Mouse (Mus musculus): ENCODE measurements at regions not wholly inside any gene's neighbourhood (a gene's known extent, or its start where the extent isn't known, plus 50 kb on each side); places are given as distances from the start of the nearest gene placed in this dataset.

DNA sequence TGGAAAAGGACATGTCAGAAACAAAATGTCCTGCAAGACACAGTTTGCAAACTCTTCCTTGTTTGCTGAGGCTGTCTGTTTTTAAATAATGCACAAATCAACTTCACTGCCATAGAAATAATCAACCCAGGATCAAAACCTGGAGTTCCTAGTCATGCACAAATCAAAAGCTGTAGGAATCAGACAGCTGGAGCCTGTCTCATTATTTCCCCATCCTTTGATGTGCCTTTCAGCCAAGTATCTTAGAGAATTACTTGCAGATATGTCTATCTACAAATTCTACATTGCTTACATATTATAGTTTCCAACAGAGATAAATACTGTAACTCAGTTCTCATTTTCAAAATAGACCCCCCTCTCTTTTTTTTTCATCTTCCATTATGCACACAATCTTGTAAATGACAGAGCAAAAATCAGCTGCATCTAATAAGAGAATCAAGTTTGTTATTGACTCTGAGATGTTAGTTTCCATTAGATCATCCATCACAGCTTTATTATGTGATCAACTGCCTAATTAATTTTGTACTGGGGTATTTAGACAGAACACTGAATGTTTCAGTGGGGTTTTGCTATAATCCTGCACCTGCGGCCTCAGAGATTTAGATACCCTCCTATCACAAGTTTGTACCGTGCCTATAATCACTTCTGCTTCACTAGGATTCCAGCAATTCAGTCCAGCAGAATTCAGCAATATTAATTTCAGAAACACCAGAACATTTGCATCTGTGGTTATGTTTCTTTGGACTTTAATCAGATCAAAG is 798.9 kb upstream of the Tenm2 start:
- no peaks in the 10 kb centered on the region for H3K9me3 ChIP-seq
- H3K27me3 ChIP-seq: no peaks in the 10 kb centered on the region
- H3K4me3 ChIP-seq: no peak overlapping the region
- no peaks in the 10 kb centered on the region for H3K36me3 ChIP-seq
- H3K4me1 ChIP-seq: no peaks in the 10 kb centered on the region
- H3K27ac ChIP-seq: no peak overlapping the region
- 75% methylated on average over 2 of the region's 2 CpGs for WGBS
- no peak overlapping the region for H3K9ac ChIP-seq
- ATAC-seq (ENCODE audit: insufficient number of reproducible peaks, insufficient read depth, low FRiP score, low TSS enrichment): no peak
- H3K4me2 ChIP-seq (replicated peaks): no peak overlapping the region

DNA sequence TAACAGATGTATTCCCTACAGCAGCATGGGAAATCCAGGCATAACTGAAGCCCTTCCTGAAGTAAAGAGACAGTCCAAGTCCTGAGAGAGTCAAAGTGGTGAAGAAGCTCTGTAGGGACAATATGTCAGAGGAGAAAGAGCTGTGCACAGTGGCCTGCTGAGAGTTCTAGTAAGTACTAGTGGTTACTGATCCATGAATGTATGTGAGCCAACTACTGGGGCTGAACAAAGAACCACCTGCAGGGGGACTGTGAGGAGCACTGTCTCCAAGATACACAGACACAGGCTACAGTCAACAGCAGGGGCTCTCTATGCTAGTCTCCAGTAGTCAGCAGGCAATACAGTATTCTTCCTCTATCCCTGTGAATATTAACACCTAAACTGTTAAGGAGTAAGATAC is 785.9 kb upstream of the Tenm2 start:
- Histone ChIP-seq H3K9me3 (no peaks in the 10 kb centered on the region), H3K27me3 (no peaks in the 10 kb centered on the region), H3K36me3 (no peaks in the 10 kb centered on the region), H3K4me1 (no peaks in the 10 kb centered on the region), H3K9ac (no peak overlapping the region), H3K4me3 (no peak overlapping the region), H3K4me2 (replicated peaks) (no peak overlapping the region), H3K27ac (no peak overlapping the region)
- no peak for ATAC-seq (ENCODE audit: insufficient number of reproducible peaks, insufficient read depth, low FRiP score, low TSS enrichment)

DNA sequence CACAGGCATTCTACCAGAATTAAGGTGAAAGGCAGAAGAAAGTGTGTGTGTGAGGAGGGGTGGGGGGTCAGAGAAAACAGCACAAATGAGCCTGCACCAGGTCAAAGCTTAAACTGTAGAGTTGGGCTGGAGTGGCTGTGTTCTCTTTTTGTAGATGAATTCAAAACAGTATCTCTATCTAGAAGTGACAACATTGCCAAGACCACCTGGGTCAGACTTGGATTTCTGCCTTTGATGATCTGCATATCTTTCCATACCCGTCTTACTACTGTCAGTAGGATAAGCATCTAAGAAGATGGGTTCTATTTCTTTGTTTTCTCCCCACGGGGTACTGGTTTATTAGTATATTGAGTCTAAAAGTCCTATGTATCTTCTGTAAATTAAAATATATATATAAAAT is 742.4 kb upstream of the Tenm2 start:
- no peak for ATAC-seq (ENCODE audit: insufficient number of reproducible peaks, insufficient read depth, low FRiP score, low TSS enrichment)
- H3K4me1 ChIP-seq: no peaks in the 10 kb centered on the region
- H3K4me2 ChIP-seq (replicated peaks): no peak overlapping the region
- WGBS: 88% methylated on average over 2 of the region's 2 CpGs
- H3K9ac ChIP-seq: no peak overlapping the region
- H3K36me3 ChIP-seq: no peaks in the 10 kb centered on the region
- H3K27ac ChIP-seq: no peak overlapping the region
- H3K9me3 ChIP-seq: no peaks in the 10 kb centered on the region
- no peak overlapping the region for H3K4me3 ChIP-seq
- no peaks in the 10 kb centered on the region for H3K27me3 ChIP-seq

DNA sequence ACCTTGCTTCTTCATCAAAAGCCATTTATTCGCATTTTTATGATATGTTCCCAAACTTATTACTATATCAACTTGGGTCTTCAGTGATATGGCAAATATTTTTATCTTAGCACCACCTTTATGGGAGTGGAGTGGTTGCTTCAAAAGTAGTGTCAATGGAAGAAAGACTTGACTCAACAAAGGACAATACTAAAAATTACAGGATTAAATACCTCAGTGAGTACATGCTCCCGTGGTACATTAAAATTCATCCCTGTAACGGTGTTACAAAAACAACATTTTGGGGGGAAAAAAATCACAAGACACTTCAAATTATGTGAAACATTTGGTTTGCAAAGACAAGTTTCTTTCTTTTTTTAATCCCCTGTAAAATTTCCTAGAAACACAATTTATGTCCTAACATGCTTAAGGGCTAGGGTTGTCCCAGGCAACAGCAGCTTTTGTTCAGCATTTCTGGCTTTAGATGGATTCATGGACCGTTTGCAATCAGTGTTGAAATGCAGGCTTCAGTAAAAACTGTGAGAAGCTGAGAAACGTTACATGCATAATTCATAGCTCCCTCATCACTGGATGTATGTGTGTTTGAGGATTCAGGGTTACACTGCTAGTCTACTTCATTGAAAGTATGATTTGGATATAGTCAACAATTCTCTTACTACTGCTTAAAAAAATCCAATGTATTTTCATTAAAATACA is 700.8 kb upstream of the Tenm2 start:
- H3K4me2 ChIP-seq (replicated peaks): no peak overlapping the region

DNA sequence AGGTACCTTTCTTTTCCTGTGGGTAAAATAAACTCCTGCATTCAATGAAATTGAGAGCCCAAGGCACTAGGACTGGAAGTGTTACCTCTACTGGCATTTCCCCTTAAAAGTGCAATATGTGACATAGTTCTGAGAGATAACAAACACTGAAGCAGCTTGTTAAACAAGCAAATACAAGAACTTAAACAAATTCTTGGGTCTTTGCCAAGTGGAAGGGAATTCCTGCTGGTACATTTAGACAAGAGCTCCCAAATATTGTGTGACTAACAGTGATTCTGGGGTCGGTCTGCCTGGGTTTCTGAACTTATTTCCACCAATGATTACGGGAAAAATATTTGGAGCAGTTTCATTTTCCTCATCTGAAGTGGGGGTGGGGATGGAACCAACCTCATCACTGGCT is 677.4 kb upstream of the Tenm2 start:
- H3K4me1 ChIP-seq: no peaks in the 10 kb centered on the region
- no peaks in the 10 kb centered on the region for H3K9me3 ChIP-seq
- no peak overlapping the region for H3K4me3 ChIP-seq
- no peak overlapping the region for H3K9ac ChIP-seq
- no peak for ATAC-seq (ENCODE audit: insufficient number of reproducible peaks, insufficient read depth, low FRiP score, low TSS enrichment)
- no peaks in the 10 kb centered on the region for H3K27me3 ChIP-seq
- no peak overlapping the region for H3K4me2 ChIP-seq (replicated peaks)
- no peaks in the 10 kb centered on the region for H3K36me3 ChIP-seq
- 77% methylated on average over 2 of the region's 2 CpGs for WGBS
- H3K27ac ChIP-seq: no peak overlapping the region

More for the DNA sequence above, 700.8 kb upstream of the Tenm2 start:
- Histone ChIP-seq H3K27ac (no peak overlapping the region), H3K4me1 (no peaks in the 10 kb centered on the region), H3K9ac (no peak overlapping the region), H3K9me3 (no peaks in the 10 kb centered on the region), H3K27me3 (no peaks in the 10 kb centered on the region), H3K36me3 (no peaks in the 10 kb centered on the region), H3K4me3 (no peak overlapping the region)
- 79% methylated on average over 5 of the region's 5 CpGs for WGBS
- ATAC-seq (ENCODE audit: insufficient number of reproducible peaks, insufficient read depth, low FRiP score, low TSS enrichment): no peak

DNA sequence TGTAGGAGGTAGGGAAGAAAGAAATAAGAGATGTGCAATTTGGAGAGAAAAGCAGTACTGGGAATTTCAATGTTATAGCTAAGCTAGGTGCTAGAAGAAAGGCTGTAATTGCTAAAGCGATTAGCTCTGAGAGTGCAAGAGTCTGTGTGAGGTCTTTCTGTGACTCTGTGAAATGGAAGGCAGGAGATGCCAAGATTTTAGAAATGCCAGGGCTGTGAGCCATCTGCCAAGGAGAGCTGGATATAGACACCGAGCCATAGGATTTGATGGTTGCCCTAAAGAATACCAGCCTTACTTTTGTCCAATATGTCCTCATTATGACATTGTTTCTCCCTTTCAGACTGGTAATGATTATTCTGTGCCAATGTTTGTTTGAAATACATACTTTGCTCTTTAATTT is 669.2 kb upstream of the Tenm2 start:
- WGBS: 93% methylated on average over 2 of the region's 2 CpGs
- no peaks in the 10 kb centered on the region for H3K27me3 ChIP-seq
- no peaks in the 10 kb centered on the region for H3K36me3 ChIP-seq
- no peak overlapping the region for H3K9ac ChIP-seq
- ATAC-seq (ENCODE audit: insufficient number of reproducible peaks, insufficient read depth, low FRiP score, low TSS enrichment): no peak
- no peak overlapping the region for H3K4me3 ChIP-seq
- H3K4me1 ChIP-seq: no peaks in the 10 kb centered on the region
- no peaks in the 10 kb centered on the region for H3K9me3 ChIP-seq
- H3K27ac ChIP-seq: no peak overlapping the region
- no peak overlapping the region for H3K4me2 ChIP-seq (replicated peaks)

DNA sequence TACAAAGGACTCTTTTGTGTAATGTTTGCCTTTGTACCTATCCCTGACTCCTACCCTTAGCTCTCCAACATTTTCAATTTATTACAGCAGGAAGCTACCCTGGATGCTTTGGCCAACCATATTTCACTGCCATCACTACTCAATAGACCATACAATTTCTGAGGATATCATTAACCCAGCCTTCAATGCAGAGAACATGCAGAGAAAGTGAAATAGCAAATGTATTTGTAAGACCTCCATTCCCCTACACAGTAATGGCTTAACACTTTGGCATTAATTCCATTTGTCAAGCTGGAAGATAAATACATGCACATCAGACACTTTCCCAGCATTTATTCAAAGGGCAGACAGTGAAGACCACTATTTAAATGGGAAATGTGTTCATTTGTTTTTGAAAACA is 661.9 kb upstream of the Tenm2 start:
- Histone ChIP-seq H3K9me3 (no peaks in the 10 kb centered on the region), H3K27me3 (no peaks in the 10 kb centered on the region), H3K27ac (no peak overlapping the region), H3K36me3 (no peaks in the 10 kb centered on the region), H3K4me3 (no peak overlapping the region), H3K4me1 (no peaks in the 10 kb centered on the region), H3K9ac (no peak overlapping the region), H3K4me2 (replicated peaks) (no peak overlapping the region)
- no peak for ATAC-seq (ENCODE audit: insufficient number of reproducible peaks, insufficient read depth, low FRiP score, low TSS enrichment)

DNA sequence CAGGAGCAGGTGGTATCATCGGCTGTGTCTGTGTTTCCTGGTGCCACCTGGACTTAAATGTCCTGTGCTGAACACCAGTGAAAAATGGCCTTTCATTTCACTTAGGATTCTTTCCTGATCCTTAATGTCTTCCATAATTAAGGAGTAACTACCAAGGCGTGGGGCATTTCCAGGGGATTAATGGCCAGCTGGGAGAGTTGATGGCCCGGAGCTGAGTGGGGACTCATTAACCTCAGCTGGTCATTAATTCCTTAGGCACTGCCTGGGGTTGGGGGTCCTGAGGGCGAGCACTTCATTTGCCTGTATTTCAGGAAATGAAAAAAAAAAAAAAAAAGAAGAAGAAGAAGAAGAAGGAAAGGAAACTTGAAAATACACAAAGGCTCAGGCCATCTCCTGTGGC is 647.0 kb upstream of the Tenm2 start:
- ATAC-seq (ENCODE audit: insufficient number of reproducible peaks, insufficient read depth, low FRiP score, low TSS enrichment): no peak
- no peak overlapping the region for H3K27ac ChIP-seq
- no peaks in the 10 kb centered on the region for H3K27me3 ChIP-seq
- no peaks in the 10 kb centered on the region for H3K4me1 ChIP-seq
- H3K9ac ChIP-seq: no peak overlapping the region
- no peaks in the 10 kb centered on the region for H3K9me3 ChIP-seq
- no peak overlapping the region for H3K4me3 ChIP-seq
- no peak overlapping the region for H3K4me2 ChIP-seq (replicated peaks)
- 53% methylated on average over 4 of the region's 4 CpGs for WGBS
- H3K36me3 ChIP-seq: no peaks in the 10 kb centered on the region

DNA sequence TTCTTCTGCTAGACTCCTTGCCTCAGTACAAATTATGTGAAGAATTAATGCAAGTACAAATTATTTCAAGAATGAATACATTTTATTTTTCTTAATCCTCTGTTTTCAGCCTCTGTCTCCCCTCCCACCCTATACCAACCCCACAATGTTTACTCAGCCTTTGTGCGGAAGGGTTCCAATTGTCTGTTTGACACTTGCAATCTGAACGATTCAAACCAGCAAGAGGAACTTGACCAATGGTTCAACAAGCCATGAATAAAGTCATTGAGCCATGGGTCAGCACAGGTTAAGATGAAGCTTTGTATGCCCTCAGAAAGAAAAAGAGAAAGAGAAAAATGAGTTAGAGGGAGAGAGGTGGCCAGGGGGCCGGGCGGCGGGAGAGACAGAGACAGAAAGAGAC is 601.5 kb upstream of the Tenm2 start:
- ATAC-seq (ENCODE audit: insufficient number of reproducible peaks, insufficient read depth, low FRiP score, low TSS enrichment): no peak

DNA sequence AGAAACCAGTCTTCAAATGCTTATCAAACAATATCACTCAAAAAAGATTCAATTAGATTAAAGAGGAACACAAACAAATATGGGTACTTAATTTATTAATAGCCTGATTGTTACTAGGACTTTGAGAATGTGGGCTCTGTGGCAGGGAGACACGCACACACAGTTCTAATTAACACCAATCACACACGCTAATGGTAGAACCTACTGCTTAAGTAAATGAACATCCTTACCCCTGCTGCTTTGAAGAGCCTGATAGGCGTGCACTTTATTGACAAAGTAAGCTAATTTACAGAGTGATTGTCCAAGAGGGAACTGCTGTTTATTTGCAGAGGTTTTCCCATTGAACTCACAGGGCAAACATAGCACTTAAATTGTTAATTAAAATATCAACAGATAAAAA is 595.2 kb upstream of the Tenm2 start:
- Histone ChIP-seq H3K9me3 (no peaks in the 10 kb centered on the region), H3K4me3 (no peak overlapping the region), H3K9ac (no peak overlapping the region), H3K27me3 (no peaks in the 10 kb centered on the region), H3K27ac (no peak overlapping the region), H3K4me1 (no peaks in the 10 kb centered on the region), H3K36me3 (no peaks in the 10 kb centered on the region), H3K4me2 (replicated peaks) (no peak overlapping the region)
- 56% methylated on average over 3 of the region's 3 CpGs for WGBS
- no peak for ATAC-seq (ENCODE audit: insufficient number of reproducible peaks, insufficient read depth, low FRiP score, low TSS enrichment)

More for the DNA sequence above, 601.5 kb upstream of the Tenm2 start:
- no peaks in the 10 kb centered on the region for H3K9me3 ChIP-seq
- WGBS: 58% methylated on average over 5 of the region's 5 CpGs
- H3K4me1 ChIP-seq: no peaks in the 10 kb centered on the region
- H3K4me2 ChIP-seq (replicated peaks): no peak overlapping the region
- no peak overlapping the region for H3K4me3 ChIP-seq
- no peaks in the 10 kb centered on the region for H3K36me3 ChIP-seq
- H3K9ac ChIP-seq: no peak overlapping the region
- no peaks in the 10 kb centered on the region for H3K27me3 ChIP-seq
- H3K27ac ChIP-seq: no peak overlapping the region

DNA sequence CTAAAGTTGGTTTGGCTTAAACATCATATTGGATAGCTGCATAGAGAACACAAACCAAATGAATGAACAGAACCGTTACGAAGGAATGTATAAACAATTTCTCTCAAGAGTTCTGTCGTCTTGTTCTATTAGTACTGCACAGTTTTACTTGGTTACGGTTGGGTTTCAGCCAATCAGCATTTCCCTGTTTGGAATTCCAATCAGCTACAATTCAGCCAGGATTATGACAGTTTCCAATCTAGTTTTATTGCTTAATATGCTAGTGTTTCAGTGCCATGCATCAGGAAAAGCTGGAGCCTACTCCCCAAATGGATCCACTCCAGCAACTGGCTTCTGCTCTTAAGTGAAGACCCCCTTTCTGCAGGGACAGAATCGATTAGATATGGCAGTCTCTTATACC is 571.0 kb upstream of the Tenm2 start:
- no peaks in the 10 kb centered on the region for H3K27me3 ChIP-seq
- no peak for ATAC-seq (ENCODE audit: insufficient number of reproducible peaks, insufficient read depth, low FRiP score, low TSS enrichment)
- no peaks in the 10 kb centered on the region for H3K36me3 ChIP-seq
- H3K27ac ChIP-seq: no peak overlapping the region
- no peak overlapping the region for H3K9ac ChIP-seq
- no peaks in the 10 kb centered on the region for H3K4me1 ChIP-seq
- no peak overlapping the region for H3K4me3 ChIP-seq
- no peak overlapping the region for H3K4me2 ChIP-seq (replicated peaks)
- WGBS: 70% methylated on average over 5 of the region's 5 CpGs
- H3K9me3 ChIP-seq: no peaks in the 10 kb centered on the region

DNA sequence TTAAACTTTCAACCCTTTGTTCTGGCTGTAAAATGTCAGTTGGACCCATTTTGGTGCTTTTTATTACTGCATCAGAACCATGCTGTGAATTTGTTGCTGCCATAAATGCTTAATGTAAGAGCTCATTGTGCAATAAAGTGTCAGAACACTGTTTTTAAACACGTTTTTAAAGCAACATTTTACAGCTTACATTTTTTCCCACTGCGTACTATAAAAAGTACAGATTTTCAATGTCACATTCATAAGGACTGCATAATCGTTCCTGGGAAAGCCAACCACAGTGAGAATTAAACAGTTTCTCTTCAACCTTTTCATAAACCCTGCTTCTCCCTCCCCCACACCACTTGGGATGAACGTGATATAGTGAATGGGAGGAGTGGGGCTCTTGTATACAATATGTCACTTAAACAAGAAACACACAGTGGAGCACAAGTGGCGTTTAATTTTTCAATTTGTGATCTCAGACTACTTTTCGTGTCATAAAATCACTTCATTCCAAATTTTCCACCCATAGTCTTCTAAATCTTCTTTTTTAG is 563.1 kb upstream of the Tenm2 start:
- H3K4me2 ChIP-seq (replicated peaks): no peak overlapping the region
- no peak for ATAC-seq (ENCODE audit: insufficient number of reproducible peaks, insufficient read depth, low FRiP score, low TSS enrichment)
- WGBS: 79% methylated on average over 6 of the region's 6 CpGs

More for the DNA sequence above, 563.1 kb upstream of the Tenm2 start:
- no peak overlapping the region for H3K9ac ChIP-seq
- H3K4me1 ChIP-seq: no peaks in the 10 kb centered on the region
- no peaks in the 10 kb centered on the region for H3K27me3 ChIP-seq
- no peaks in the 10 kb centered on the region for H3K9me3 ChIP-seq
- H3K36me3 ChIP-seq: no peaks in the 10 kb centered on the region
- no peak overlapping the region for H3K4me3 ChIP-seq
- H3K27ac ChIP-seq: no peak overlapping the region
